Mouse (Mus musculus): ENCODE data around the gene Sp1. TPM values are rescaled to one million over a fixed set of nuclear protein-coding genes. Genes with fewer than 3 reads are reported as not detected.

Sp1 gene
- total RNA-seq, 2 experiments from 2014 or later = 61.1 to 62.1 TPM

GRCm38 (mm10) chr15:102470605-102471294 lies 64.8 kb downstream of the Sp1 start:
- peak; percentile 73 to 77 for DNase-seq (ENCODE audit: low spot score in 2 of 2)

- DNase-seq (ENCODE audit: low spot score in 2 of 2) = no peak
Observed at GRCm38 (mm10) chr15:102471295-102471645, 65.3 kb downstream of the Sp1 start.

GRCm38 (mm10) chr15:102471727-102472126 lies 65.8 kb downstream of the Sp1 start:
- DNase-seq (ENCODE audit: low spot score in 2 of 2) = no peak

- DNase-seq (ENCODE audit: low spot score in 2 of 2) = no peak
Observed at GRCm38 (mm10) chr15:102473246-102473645, 67.3 kb downstream of the Sp1 start.

GRCm38 (mm10) chr15:102474520-102474919 lies 68.6 kb downstream of the Sp1 start:
- no peak for DNase-seq (ENCODE audit: low spot score in 2 of 2)

- no peak for DNase-seq (ENCODE audit: low spot score in 2 of 2)
Observed at GRCm38 (mm10) chr15:102483136-102483535, 77.2 kb downstream of the Sp1 start.

- no peak for DNase-seq (ENCODE audit: low spot score in 2 of 2)
Observed at GRCm38 (mm10) chr15:102485853-102486252, 79.9 kb downstream of the Sp1 start.

Other genes starting within 250 kb of the Sp1 start
- 10 to 100 TPM; 49.8 to 65.0 TPM for gene Zfp740, start 202.9 kb upstream of the Sp1 start, total RNA-seq (2021)
- 100 to 1,000 TPM in 1 of 2 experiments, 10 to 100 TPM in 1; 81.7 to 106 TPM for gene Csad, start 201.4 kb upstream of the Sp1 start, total RNA-seq (2021)
- 1 to 10 TPM; 4.1 to 7.4 TPM for gene Itgb7, start 174.2 kb upstream of the Sp1 start, total RNA-seq (2021)
- 10 to 100 TPM; 21.7 to 27.2 TPM for gene Rarg, start 148.6 kb upstream of the Sp1 start, total RNA-seq (2021)
- gene Gm9918, start 135.6 kb upstream of the Sp1 start, total RNA-seq (2021) = under 1 TPM in 1 of 2 experiments, not detected in 1; 0.13 TPM
- 10 to 100 TPM; 32.6 to 35.2 TPM for gene Mfsd5, start 126.7 kb upstream of the Sp1 start, total RNA-seq (2021)
- gene Espl1, start 109.9 kb upstream of the Sp1 start, total RNA-seq (2021) = 1 to 10 TPM; 1.3 to 1.9 TPM
- 100 to 1,000 TPM; 443 to 458 TPM for gene Pfdn5, start 80.0 kb upstream of the Sp1 start, total RNA-seq (2021)
- 10 to 100 TPM; 48.9 to 54.7 TPM for gene Myg1, start 74.4 kb upstream of the Sp1 start, total RNA-seq (2021)
- gene Aaas, start 55.4 kb upstream of the Sp1 start, total RNA-seq (2021) = 10 to 100 TPM; 12.0 to 14.7 TPM
- gene Sp7, start 39.0 kb upstream of the Sp1 start, total RNA-seq (2021) = under 1 TPM in 1 of 2 experiments, not detected in 1; 0.10 TPM
- gene Amhr2, start 39.2 kb downstream of the Sp1 start, total RNA-seq (2021) = 1 to 10 TPM; 1.5 to 2.0 TPM
- 100 to 1,000 TPM in 1 of 2 experiments, 10 to 100 TPM in 1; 86.2 to 148 TPM for gene Prr13, start 52.9 kb downstream of the Sp1 start, total RNA-seq (2021)
- 100 to 1,000 TPM; 628 to 756 TPM for gene Pcbp2, start 64.4 kb downstream of the Sp1 start, total RNA-seq (2021)
- not detected for gene Gm10337, start 97.6 kb downstream of the Sp1 start, total RNA-seq (2021)
- 1 to 10 TPM; 5.8 to 7.6 TPM for gene Map3k12, start 110.9 kb downstream of the Sp1 start, total RNA-seq (2021)
- 10 to 100 TPM; 35.5 to 36.1 TPM for gene Tarbp2, start 112.0 kb downstream of the Sp1 start, total RNA-seq (2021)
- 1 to 10 TPM; 1.8 to 1.9 TPM for gene Npff, start 118.8 kb downstream of the Sp1 start, total RNA-seq (2021)
- gene Gm28047, start 218.9 kb downstream of the Sp1 start, total RNA-seq (2021) = 1 to 10 TPM; 1.7 to 3.2 TPM
- 10 to 100 TPM; 58.9 to 62.1 TPM for gene Atf7, start 219.3 kb downstream of the Sp1 start, total RNA-seq (2021)

All from adrenal gland, adult 18-20 months (tissue).